Mouse (Mus musculus) adrenal gland, postnatal 25 days (tissue): ENCODE measurements around the gene Igf1. TPM values are rescaled to one million over a fixed set of nuclear protein-coding genes. Genes with fewer than 3 reads are reported as not detected.

Experiments
- DNase-seq: peaks from one replicate; pipeline ENCODE4 v3.0.0; 2021; ENCODE audit warnings: mixed read lengths
- total RNA-seq: library from RNA; stranded (reverse); gene quantifications from 2 replicates; pipeline ENCODE4 v1.2.3, GENCODE M21; 2021

The Igf1 gene
- total RNA-seq, 1 experiment from 2014 or later = 8.0 TPM

GRCm38 (mm10) chr10:87897331-87897730 is 39.3 kb downstream of the Igf1 start:
- no peak for DNase-seq

GRCm38 (mm10) chr10:87898826-87899225 is 40.8 kb downstream of the Igf1 start:
- DNase-seq = no peak

- DNase-seq = peak; percentile 7
These were observed 43.9 kb downstream of the Igf1 start for GRCm38 (mm10) chr10:87901916-87902315.

DNA sequence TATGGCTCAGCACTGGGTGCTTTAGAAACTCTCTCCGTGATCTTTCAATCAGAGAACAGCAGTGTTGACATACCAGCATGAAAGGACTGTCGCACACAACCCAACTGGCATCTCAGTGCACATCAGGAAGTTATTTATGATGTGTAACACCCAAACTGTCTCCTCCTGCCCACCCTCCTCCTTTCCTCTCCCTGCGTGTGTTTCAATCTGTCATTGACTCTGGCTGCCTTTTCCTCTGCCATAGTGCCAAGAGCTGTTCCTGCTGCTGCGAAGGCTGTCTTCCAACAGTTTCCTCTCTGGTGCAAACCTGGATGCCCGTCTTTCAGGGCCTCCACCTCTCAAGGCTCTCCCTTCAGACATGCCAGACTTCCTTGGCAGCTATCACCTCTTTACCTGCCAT is 46.3 kb downstream of the Igf1 start:
- DNase-seq = no peak

DNA sequence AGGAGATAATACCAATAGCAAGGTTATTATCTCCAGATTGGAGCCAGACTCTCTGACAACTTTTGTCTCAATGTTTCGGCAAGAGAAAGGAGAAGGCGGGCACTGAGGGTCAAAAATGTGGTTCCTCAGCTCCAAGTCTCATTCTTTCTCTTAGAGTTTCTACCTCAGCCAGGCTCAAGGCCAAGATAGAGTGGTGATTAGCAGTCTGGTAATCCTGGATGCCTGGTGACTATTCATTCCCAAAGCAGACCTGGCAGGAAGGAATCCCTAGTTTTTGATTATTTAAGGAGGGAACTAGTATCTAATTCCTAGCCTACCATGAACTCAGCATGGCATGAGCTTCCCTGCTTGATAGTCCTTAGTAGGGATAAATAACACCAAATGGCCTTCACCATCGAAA is 47.0 kb downstream of the Igf1 start:
- DNase-seq = no peak

DNA sequence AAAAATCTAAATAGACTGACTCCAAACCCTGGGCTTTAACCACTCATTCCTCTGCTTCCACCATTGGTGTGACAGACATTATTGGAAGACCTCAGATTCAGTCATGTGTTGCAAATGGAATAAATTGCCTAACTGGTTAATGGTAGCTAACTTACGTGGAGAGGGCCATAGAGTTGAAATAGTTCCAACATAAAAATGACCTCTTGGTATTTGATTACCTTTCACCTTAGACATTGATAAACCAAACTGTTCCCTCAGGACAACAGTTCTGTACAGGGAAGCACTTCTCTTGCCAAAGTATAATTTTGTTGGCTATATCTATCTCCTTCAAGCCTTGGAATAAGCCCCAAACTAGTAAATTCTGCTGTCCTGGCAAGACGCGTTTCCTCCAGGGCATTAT is 48.1 kb downstream of the Igf1 start:
- DNase-seq = no peak

DNA sequence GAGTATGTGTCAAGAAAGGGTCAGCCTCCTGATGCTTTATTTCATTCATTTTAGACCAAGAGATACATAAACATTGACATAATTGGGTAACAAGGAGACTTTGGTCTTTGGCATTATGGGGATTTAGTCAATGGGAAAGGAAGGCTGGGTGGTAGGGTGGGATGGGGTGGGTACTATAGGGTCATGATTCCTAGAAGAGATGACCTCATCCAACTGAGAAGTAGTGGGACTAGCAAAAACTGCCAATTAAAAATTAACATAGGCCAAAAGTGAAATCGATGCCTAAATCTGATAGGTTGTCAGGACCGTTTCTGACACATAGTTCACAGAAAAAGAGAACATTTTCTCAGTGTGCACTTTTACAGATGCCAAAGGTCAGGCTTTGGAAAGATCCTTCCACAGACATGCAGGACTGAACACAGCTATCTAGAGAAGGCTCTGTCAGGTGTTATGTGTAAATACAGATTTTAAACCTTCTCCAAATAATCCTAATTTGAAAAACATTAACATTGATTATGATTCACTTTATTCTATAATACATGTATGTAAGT is 48.8 kb downstream of the Igf1 start:
- DNase-seq = no peak

GRCm38 (mm10) chr10:87913852-87914251 is 55.8 kb downstream of the Igf1 start:
- no peak for DNase-seq

DNA sequence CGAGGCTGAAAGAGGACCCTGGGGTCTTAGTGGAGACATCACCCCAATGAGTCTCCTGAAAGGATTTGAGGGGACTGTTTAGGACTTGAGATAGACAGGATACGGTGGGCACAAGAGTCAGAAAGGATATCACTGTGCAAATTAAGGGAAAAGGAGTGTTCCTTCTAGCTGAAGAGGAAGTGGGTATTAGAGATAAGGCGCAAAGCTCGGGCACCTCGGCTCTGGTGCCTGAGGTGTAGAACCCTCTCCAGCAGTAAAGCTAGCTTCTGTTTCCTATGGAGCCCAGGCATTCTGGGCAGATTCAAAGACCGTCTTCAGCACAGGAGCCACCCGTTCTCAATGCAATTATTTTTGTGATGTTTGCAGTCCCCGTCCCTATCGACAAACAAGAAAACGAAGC is 56.9 kb downstream of the Igf1 start:
- no peak for DNase-seq

DNA sequence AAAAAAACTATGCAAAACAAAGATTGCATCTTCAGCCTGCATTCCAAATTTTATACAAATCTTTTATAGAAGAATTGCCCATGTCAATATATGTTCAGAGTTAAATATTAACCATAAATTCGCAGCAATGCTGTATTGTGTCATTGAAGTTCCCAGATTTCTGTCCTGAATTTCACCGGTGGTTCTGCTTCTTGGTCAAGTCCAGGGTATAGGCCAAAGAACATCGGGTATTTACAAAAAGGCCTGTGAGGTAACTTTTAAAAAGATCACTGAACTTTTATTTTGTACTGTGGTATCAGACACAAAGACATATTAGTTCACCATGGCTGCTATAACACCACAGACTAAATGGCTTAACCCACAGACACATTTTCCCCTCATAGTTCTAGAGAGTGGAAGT is 57.7 kb downstream of the Igf1 start:
- DNase-seq = no peak

GRCm38 (mm10) chr10:87922263-87922662 is 64.2 kb downstream of the Igf1 start:
- no peak for DNase-seq

GRCm38 (mm10) chr10:87926564-87926963 is 68.5 kb downstream of the Igf1 start:
- DNase-seq = no peak

- peak; percentile 20 for DNase-seq
These were observed 69.1 kb downstream of the Igf1 start for GRCm38 (mm10) chr10:87927131-87927609.

DNA sequence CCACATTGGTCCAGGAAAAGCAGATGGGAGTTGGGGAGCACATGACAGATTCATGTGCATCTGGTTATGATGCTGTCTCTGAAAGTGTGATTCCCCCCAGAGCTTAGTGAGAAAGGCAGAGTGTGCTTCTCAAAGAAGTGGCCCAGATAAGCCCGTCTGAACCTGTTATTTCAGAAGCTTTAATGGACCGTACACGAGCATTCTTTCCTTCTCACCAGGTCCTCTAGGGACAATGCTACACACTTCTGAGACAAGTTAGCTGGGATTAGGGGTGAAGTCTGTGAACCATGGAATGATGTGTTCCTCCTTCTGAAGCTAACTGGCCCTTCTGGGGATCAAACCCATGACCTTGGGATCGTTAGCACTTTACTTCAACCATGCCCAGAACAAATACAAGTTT is 90.1 kb downstream of the Igf1 start:
- DNase-seq = no peak

DNA sequence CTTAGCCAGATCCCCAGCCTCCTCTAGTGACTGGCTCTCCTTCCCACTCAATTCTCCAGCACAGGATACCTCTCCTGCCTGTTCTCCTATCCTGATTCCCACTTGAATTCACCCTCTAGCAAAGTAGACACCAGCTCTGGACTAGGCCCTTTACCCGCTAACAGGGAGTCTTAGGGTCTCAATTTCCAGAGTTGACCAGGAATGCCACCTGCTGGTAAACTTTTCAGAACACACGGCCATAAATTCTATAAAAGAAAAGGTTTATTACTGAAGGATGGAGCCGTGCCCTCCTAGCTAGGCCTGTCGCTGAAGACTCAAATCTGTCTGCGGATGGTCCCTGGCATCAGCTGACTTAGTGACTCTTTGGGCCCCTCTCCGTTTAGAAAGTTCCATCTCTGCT is 113.5 kb downstream of the Igf1 start:
- DNase-seq = no peak

DNA sequence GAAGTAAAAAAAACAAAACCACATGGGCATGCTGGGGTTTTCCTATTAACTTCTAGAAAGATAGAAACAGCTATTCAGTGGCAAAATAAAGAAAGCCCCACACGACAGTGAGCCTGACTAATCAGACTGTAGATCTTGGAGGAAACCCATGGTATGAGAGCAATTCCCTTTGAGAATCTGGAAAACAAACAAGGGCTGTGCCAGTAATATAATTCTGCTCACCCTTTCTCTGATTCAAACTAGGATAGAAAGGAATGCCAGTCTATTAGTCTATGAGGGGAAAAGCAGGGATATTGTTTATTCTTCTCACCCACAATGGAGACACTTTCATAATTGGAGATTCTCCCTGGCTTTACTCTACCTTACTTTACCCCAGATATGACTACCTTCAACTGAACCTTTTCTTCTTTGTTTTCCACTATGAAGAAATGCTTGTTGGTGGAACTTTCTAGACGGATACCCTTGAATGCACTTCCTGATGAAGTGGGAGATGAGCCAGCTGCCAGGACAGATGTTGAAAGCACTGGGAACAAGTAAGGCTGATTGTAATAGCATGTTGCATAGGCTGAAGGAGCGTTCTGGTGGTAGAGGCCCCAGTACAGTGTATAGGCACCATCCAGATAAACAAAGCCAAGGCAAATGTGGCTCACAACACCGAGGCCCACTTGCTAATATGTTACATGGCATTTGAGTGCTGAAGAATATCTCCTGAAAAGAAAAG is 116.0 kb downstream of the Igf1 start:
- no peak for DNase-seq

DNA sequence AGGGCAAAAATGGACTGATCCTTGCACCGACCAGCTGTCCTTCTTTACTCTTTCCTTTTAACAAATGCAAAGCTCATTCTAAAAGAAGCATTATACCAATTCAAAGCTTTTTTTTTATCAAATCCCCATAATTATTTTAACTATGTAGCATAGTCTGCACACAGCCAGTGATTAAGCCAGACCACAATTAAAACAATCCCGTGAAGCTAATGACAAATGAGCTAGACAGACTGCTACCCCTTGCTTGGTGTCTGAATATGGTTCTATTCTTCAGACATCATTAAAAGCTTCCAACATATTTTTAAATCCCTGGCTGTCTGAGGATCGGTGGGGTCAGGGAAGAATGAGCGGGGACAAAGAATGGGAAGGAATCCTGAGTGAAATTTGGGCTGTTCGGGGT is 127.3 kb downstream of the Igf1 start:
- DNase-seq = no peak

DNA sequence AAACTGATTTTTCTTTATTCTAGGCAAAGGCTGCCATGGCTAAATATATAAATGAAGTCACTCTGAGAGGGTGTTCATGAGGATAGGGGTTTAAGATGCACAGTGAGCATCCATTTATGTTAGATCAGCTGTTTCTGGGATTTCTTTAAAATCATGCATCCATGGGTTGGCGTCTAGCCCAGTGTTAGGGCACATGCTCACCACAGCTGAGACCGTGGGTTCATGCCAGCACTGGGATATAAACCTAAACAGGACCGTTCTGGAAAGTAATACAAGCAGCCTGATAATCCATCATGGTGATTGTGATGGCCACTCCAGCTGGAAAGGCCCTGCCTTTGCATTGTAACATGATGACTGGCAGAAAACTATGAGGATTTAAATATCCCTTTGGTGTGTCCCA is 128.1 kb downstream of the Igf1 start:
- DNase-seq = no peak

Other genes starting within 250 kb of the Igf1 start
- not detected in 2 replicates for gene Pmch, start 232.8 kb downstream of the Igf1 start, total RNA-seq